Mouse (Mus musculus) cerebellum, postnatal 4 days (tissue): ENCODE measurements at regions not wholly inside any gene's neighbourhood (a gene's known extent, or its start where the extent isn't known, plus 50 kb on each side); places are given as distances from the start of the nearest gene placed in this dataset.

Experiments
- DNase-seq, 2 experiments: peaks; one replicate each; pipeline ENCODE4 v3.0.0; 2022; ENCODE audit warnings: low spot score in 2 of 2, mixed read lengths in 1 of 2

DNA sequence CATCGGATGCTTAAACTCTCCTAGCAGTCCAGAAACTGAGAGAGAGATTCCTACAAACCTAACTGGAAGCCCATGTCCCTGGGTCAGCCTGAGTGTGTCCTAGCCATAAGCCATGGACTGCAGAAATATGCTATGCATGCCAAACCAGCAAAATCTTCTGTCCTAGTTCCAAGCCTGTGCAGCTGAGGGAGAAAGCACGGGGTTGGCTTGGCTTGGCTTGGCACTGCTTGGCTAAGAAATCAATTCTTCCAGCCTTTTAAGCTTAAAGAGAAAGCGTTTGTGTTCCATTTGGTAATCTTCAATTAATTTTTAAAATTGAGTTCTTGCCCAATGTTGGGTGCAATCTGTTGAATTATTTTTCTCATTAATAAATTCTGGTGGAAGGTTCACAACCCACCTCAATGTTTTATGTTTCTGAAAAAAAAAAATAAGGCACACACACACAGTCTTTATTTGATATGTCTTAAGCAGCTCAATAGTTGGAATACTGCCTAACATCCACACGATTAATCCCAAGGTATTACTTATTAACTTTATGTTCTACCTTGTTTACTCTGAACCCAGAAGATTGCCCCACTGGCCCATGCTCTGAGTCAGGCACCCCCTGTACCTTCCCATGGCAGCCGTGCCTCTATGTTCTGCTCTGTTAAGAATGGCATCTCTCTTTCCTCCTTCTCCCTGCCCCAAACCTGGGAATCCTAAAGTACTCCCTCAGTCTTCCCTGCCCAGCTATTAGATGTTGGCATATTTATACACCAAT, 1083.0 kb upstream of the Dsel start:
- DNase-seq = peak in 1 of 2 experiments; percentile 19
